Mouse (Mus musculus) cerebellum, adult 2 months (tissue): ENCODE data around the gene Ap1ar.

Experiments used
- CTCF ChIP-seq: fragments of 200-500 bp; IDR thresholded peaks from 2 replicates; pipeline ENCODE4 v1.5.1; 2011; ENCODE audit warnings: low read depth, mild to moderate bottlenecking, control low read depth, low read length, moderate library complexity, borderline replicate concordance; ENCODE audit not compliant: insufficient read depth
- POLR2A ChIP-seq: fragments of 200-500 bp; IDR thresholded peaks from 2 replicates; pipeline ENCODE4 v1.6.1; 2011; ENCODE audit warnings: low read length, control low read depth, borderline replicate concordance; ENCODE audit not compliant: insufficient read depth

DNA sequence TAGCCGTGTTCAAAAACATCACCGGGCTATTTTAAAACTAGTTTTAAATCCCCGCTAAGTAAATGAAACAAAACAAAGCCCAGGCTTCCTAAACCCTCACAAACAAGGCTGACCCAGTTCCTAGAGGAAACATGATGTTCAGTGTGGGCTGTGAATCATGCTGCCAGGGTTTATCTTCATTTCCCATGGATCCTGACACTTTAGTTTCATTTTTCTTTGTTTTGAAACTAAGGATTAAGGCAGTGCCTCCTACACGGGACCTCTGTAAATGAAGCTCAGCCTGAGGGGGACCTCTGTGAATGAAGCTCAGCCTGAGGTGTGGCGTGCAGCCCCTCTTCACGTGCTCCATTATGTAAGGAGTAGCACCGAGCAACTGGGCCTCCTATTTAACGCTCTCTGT is 34.5 kb downstream of the Ap1ar start:
- TF ChIP-seq CTCF (no peak), POLR2A (no peak)
